Mouse (Mus musculus): Measurements from ENCODE around the gene Cdh4.

DNA sequence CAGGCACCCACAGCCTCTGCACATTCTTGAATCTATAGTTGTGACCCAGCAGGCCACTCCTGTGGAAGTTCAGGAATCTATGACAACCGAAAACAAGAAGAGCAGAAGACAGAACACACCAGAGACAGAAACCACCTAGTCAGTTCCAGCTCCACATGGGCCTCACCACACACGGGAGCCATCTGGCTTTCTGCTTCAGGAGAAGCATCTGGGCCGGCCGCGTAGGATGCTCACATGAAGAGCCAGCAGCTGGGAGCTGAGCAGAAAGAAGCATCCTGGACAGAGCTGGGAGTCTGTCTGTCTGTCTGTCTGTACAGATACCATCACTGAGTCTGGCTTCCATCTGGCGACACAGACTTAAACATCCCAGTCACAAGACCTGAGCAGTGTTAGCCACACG lies 76.9 kb downstream of the Cdh4 start:
- TF ChIP-seq CTCF (IDR thresholded peaks at IDR 0.05; ENCODE audit: low read depth, low read length): no peak
- no peak for TF ChIP-seq TAL1 (conservative IDR thresholded peaks at IDR 0.05; ENCODE audit: low read depth, low read length)
- TF ChIP-seq GATA1 (IDR thresholded peaks at IDR 0.05; ENCODE audit: borderline replicate concordance, low read length): no peak
- TF ChIP-seq POLR2AphosphoS5 (IDR thresholded peaks at IDR 0.05; ENCODE audit: insufficient replicate concordance, low read depth, low read length): no peak
- no peak for TF ChIP-seq GATA2 (IDR thresholded peaks at IDR 0.05; ENCODE audit: borderline replicate concordance, low read depth, low read length)
